Mouse (Mus musculus) liver, adult 2 months (tissue): ENCODE results near the gene Arhgap8.

Source experiments
- CTCF ChIP-seq: fragments of 200-500 bp; IDR thresholded peaks from 2 replicates; pipeline ENCODE4 v1.5.1; 2011; ENCODE audit warnings: low read depth, low read length, control low read depth
- POLR2A ChIP-seq: fragments of 200-500 bp; IDR thresholded peaks from 2 replicates; pipeline ENCODE4 v1.6.1; 2011; ENCODE audit warnings: low read length, control low read depth; ENCODE audit not compliant: insufficient read depth; ENCODE audit errors: extremely low read depth

DNA sequence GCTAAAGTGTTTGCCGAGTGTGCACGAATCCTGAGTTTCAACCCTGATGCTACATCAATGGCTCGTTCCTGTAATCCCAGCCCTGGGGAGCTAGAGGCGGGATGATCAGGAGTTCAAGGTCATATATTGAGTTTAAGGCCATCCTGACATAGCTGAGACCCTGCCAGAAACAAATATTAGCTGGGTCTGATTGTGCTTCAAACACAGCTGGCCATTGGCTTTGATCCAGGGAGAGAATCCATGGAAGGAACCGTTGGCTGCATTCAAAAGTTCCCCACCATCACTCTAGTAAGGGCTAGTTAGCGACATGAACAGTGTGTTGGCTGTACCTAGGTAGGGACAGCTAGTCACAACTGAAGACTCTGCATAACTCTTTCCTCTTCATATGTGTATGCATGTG, 30.5 kb upstream of the Arhgap8 start:
- no peak for TF ChIP-seq CTCF
- TF ChIP-seq POLR2A, result no peak
